Comparison of ENCODE assay signal across 17 mouse cellular contexts in the genomic region with DNA sequence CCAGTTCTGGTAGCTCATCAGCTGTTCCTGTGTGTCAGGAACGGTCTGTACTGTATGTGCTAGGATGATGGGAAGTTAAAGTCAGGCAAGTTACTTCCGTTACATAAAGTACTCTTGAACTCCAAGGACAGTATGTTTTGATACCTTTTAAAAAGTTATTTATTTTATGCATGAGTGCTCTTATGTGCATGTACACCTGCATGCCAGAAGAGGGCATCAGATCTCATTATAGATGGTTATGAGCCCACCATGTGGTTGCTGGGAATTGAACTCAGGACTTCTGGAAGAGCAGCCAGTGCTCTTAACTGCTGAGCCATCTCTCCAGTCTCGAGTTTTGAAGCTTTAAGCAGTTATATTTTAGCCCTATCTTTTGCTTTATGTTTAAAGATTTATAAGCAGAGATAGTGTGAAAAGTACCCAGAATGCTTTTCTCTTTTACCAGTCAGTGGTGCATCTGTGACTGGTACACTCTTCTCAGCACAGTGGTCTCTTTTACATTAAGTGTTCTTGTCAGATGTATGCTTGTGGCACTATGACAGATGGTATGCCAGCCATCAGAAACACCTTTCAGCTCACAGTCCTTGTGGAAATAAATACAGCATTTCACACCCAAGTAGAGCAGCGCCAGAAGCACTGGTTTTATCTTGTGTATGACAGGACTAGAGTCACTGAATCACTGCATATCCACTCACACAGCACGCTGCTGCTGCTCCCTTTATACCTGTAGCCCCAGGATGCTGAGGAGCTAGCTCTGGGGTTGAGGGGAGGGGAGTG. TPM values are rescaled to one million over a fixed set of nuclear protein-coding genes. Genes with fewer than 3 reads are reported as not detected.
A peak's percentile ranks its signal among the peaks of the same experiment; 100 is the strongest.
DNase-seq lines count a peak whose midpoint lies in the region; ATAC-seq and TF ChIP-seq lines count a peak whose summit lies in the region.
"Had no signal": no experiment of that assay in that cellular context is flagged by ENCODE, and none has a peak within 500 bp of the region (broad histone marks: within the 10 kb centered on the region; RNA-seq: fewer than 3 reads in every experiment).

No protein-coding gene starts in this region.

- no peak overlapping the region for H3K4me2 ChIP-seq in heart, embryonic 11.5 days
- no peak overlapping the region for H3K4me2 ChIP-seq in kidney, postnatal 0 days (ENCODE audit: low read length)
- no peak overlapping the region for H3K4me2 ChIP-seq in liver, embryonic 12.5 days
- H3K4me2 ChIP-seq: embryonic facial prominence, embryonic 15.5 days; hindbrain, embryonic 13.5 days; midbrain, embryonic 13.5 days had no signal

- no peak overlapping the region for H3K4me3 ChIP-seq in heart, embryonic 11.5 days (ENCODE audit: low read depth, low read length)
- H3K4me3 ChIP-seq in kidney, postnatal 0 days (replicated peaks; ENCODE audit: low read depth, low read length): no peak overlapping the region
- H3K4me3 ChIP-seq in kidney, adult 2 months (ENCODE audit: insufficient read depth, low read depth, low read length): no peak overlapping the region
- no peak overlapping the region for H3K4me3 ChIP-seq in MEL (ENCODE audit: control insufficient read depth in 1 of 2, insufficient read depth in 1 of 2, low read depth in 2 of 2, low read length in 2 of 2)
- no peak overlapping the region for H3K4me3 ChIP-seq in liver, embryonic 12.5 days
- H3K4me3 ChIP-seq: embryonic facial prominence, embryonic 15.5 days; hindbrain, embryonic 13.5 days; midbrain, embryonic 13.5 days had no signal

- no peak for TF ChIP-seq RAD21 in MEL (IDR thresholded peaks at IDR 0.05; ENCODE audit: low read depth, low read length)

- intact Hi-C loops in heart, postnatal 36 days (cut with DNase I): no loop called here

- no peaks in the 10 kb centered on the region for H3K9me3 ChIP-seq in heart, embryonic 11.5 days (replicated peaks; ENCODE audit: control insufficient read depth, low read length)
- H3K9me3 ChIP-seq in kidney, postnatal 0 days (replicated peaks; ENCODE audit: low read length): no peaks in the 10 kb centered on the region
- H3K9me3 ChIP-seq in MEL (replicated peaks; ENCODE audit: insufficient read depth, low read length): no peaks in the 10 kb centered on the region
- no peaks in the 10 kb centered on the region for H3K9me3 ChIP-seq in liver, embryonic 12.5 days (replicated peaks)
- H3K9me3 ChIP-seq: embryonic facial prominence, embryonic 15.5 days; hindbrain, embryonic 13.5 days; midbrain, embryonic 13.5 days had no signal

- peaks cover 77% of the 10 kb centered on the region for H3K36me3 ChIP-seq in heart, embryonic 11.5 days (ENCODE audit: control insufficient read depth, insufficient read depth, low read length)
- peaks cover 77% of the 10 kb centered on the region for H3K36me3 ChIP-seq in kidney, postnatal 0 days (ENCODE audit: insufficient read depth, low read length)
- peaks cover 11% of the 10 kb centered on the region for H3K36me3 ChIP-seq in kidney, adult 2 months (ENCODE audit: control insufficient read depth, insufficient read depth, low read length)
- H3K36me3 ChIP-seq in MEL (ENCODE audit: control insufficient read depth in 1 of 2, insufficient read depth in 2 of 2, low read length in 2 of 2): peaks cover 2 to 35% of the 10 kb centered on the region in 2 experiments; a peak in 3 of 4 replicates
- H3K36me3 ChIP-seq in liver, embryonic 12.5 days: peaks cover 100% of the 10 kb centered on the region

- peak overlapping the region; percentile 41; the same call in 1 of the 2 replicates for H3K27ac ChIP-seq in heart, embryonic 11.5 days (ENCODE audit: low read depth, low read length)
- H3K27ac ChIP-seq in kidney, postnatal 0 days: no peak overlapping the region
- no peak overlapping the region for H3K27ac ChIP-seq in kidney, adult 2 months (ENCODE audit: insufficient read depth, low read depth, low read length)
- no peak overlapping the region for H3K27ac ChIP-seq in MEL (ENCODE audit: control insufficient read depth, low read depth, low read length)
- H3K27ac ChIP-seq in liver, embryonic 12.5 days: peak overlapping the region; percentile 56
- H3K27ac ChIP-seq: embryonic facial prominence, embryonic 15.5 days; hindbrain, embryonic 13.5 days; macrophage; midbrain, embryonic 13.5 days had no signal

- no peak overlapping the region for H3K9ac ChIP-seq in heart, embryonic 11.5 days (ENCODE audit: low read depth, low read length)
- no peak overlapping the region for H3K9ac ChIP-seq in kidney, postnatal 0 days (ENCODE audit: low read depth, low read length)
- no peak overlapping the region for H3K9ac ChIP-seq in MEL (ENCODE audit: control insufficient read depth, low read depth, low read length, poor library complexity, severe bottlenecking)
- H3K9ac ChIP-seq in liver, embryonic 12.5 days: no peak overlapping the region
- H3K9ac ChIP-seq: embryonic facial prominence, embryonic 15.5 days; hindbrain, embryonic 13.5 days; midbrain, embryonic 13.5 days had no signal

- DNase-seq in heart, postnatal 36 days: no peak
- no peak for DNase-seq in kidney, postnatal 0 days (ENCODE audit: low spot score)
- DNase-seq in kidney, adult 2 months: no peak
- DNase-seq in MEL (ENCODE audit: low read depth, low spot score): peak; percentile 20
- no peak for DNase-seq in embryo, embryonic 10.5 days (ENCODE audit: low spot score)
- DNase-seq: adrenal gland, postnatal 10 days; cerebellum, adult 9-10 months; kidney, adult 11 months; kidney, postnatal 4 days; layer of hippocampus, postnatal 36 days; lung, adult 18-20 months had no signal

- no peak for TF ChIP-seq POLR2A in kidney, adult 2 months (IDR thresholded peaks at IDR 0.05; ENCODE audit: low read depth, low read length)
- no peak; a peak in 1 of 4 replicates for TF ChIP-seq POLR2A in MEL (IDR thresholded peaks at IDR 0.05; ENCODE audit: control insufficient read depth in 1 of 2, insufficient read depth in 1 of 2, low read depth in 1 of 2, low read length in 2 of 2, poor library complexity in 1 of 2)

- TF ChIP-seq CTCF in kidney, postnatal 0 days (IDR thresholded peaks at IDR 0.05; ENCODE audit: low read depth): peak; percentile 48
- no peak for TF ChIP-seq CTCF in kidney, adult 2 months (conservative IDR thresholded peaks at IDR 0.05; ENCODE audit: insufficient read depth, insufficient read length, low read depth, low read length)
- TF ChIP-seq CTCF in MEL (IDR thresholded peaks at IDR 0.05 in 2 of 3, conservative IDR thresholded peaks at IDR 0.05 in 1 of 3; ENCODE audit: control insufficient read depth in 1 of 3, insufficient read depth in 1 of 3, low read depth in 2 of 3, low read length in 3 of 3, poor library complexity in 1 of 3, severe bottlenecking in 1 of 3): peak in 2 of 3 experiments; percentile 21 to 36; a peak in 3 of 6 replicates

- no peak for TF ChIP-seq EP300 in MEL (IDR thresholded peaks at IDR 0.05; ENCODE audit: low read depth in 1 of 2, low read length in 2 of 2)

- no peaks in the 10 kb centered on the region for H3K27me3 ChIP-seq in heart, embryonic 11.5 days (ENCODE audit: control insufficient read depth, insufficient read depth, low read length)
- no peaks in the 10 kb centered on the region for H3K27me3 ChIP-seq in kidney, postnatal 0 days (ENCODE audit: insufficient read depth, low read length)
- H3K27me3 ChIP-seq in kidney, adult 2 months (replicated peaks; ENCODE audit: control insufficient read depth, insufficient read depth, low read length): no peaks in the 10 kb centered on the region
- H3K27me3 ChIP-seq in MEL (ENCODE audit: control insufficient read depth in 1 of 2, insufficient read depth in 2 of 2, low read length in 2 of 2): no peaks in the 10 kb centered on the region
- H3K27me3 ChIP-seq in liver, embryonic 12.5 days (replicated peaks): no peaks in the 10 kb centered on the region
- H3K27me3 ChIP-seq: embryonic facial prominence, embryonic 15.5 days; hindbrain, embryonic 13.5 days; midbrain, embryonic 13.5 days had no signal

- WGBS in heart, embryonic 11.5 days (ENCODE audit: insufficient replicate concordance): 70% methylated on average over 5 of the region's 5 CpGs
- 92% methylated on average over 5 of the region's 5 CpGs for WGBS in kidney, postnatal 0 days
- WGBS in kidney, adult 2 months: 68% methylated on average over 5 of the region's 5 CpGs
- 67% methylated on average over 5 of the region's 5 CpGs for WGBS in liver, embryonic 12.5 days (ENCODE audit: insufficient replicate concordance)

- H3K79me2 ChIP-seq in MEL (ENCODE audit: control insufficient read depth, insufficient read depth, low read length, poor library complexity): peaks cover 8% of the 10 kb centered on the region

- H3K4me1 ChIP-seq in heart, embryonic 11.5 days (ENCODE audit: control insufficient read depth, insufficient read depth, low read length): peaks cover 24% of the 10 kb centered on the region
- H3K4me1 ChIP-seq in kidney, postnatal 0 days (replicated peaks; ENCODE audit: insufficient read depth, low read length): 0 out of 2 replicates have a peak, but pooled peaks cover 1% of the 10 kb centered on the region
- no peaks in the 10 kb centered on the region; the same call in 1 of the 2 replicates for H3K4me1 ChIP-seq in kidney, adult 2 months (ENCODE audit: control insufficient read depth, insufficient read depth, low read length)
- H3K4me1 ChIP-seq in MEL (ENCODE audit: control insufficient read depth in 1 of 2, insufficient read depth in 2 of 2, low read length in 2 of 2): peaks cover 1 to 7% of the 10 kb centered on the region in 2 experiments; a peak in 3 of 4 replicates
- peaks cover 48% of the 10 kb centered on the region for H3K4me1 ChIP-seq in liver, embryonic 12.5 days

- ATAC-seq in heart, embryonic 11.5 days (replicated peaks; ENCODE audit: insufficient number of reproducible peaks, low FRiP score, low TSS enrichment): 0 out of 2 replicates have a peak, but pooled peaks have one; percentile 24
- no peak for ATAC-seq in kidney, postnatal 0 days (replicated peaks; ENCODE audit: low FRiP score, low read depth)
- ATAC-seq in liver, embryonic 12.5 days: no peak
- ATAC-seq: midbrain, embryonic 13.5 days had no signal

RNA-seq across cellular contexts. Expression of a gene that starts 6.8 kb away (rescaled TPM):
- 38.6 and 44.5 TPM in 2 replicates for polyA plus RNA-seq in heart, embryonic 11.5 days (2014; fragmentation: Nextera tagmentation; extraction: Ambion mirVana)
- total RNA-seq in heart, postnatal 36 days (2021): 1 to 10 TPM; 8.5 to 8.8 TPM
- 36.7 and 43.6 TPM in 2 replicates for polyA plus RNA-seq in kidney, postnatal 0 days (2015; fragmentation: Nextera tagmentation; extraction: Ambion mirVana)
- polyA plus RNA-seq in kidney, adult 2 months (2012; rRNA removed): 30.3 and 35.2 TPM in 2 replicates
- total RNA-seq in MEL (2012; rRNA removed): 31.1 and 36.4 TPM in 2 replicates
- polyA plus RNA-seq in MEL (2012; ENCODE audit: insufficient read depth in 1 of 2, insufficient read length in 2 of 2, low read depth in 1 of 2, low replicate concordance in 2 of 2, missing spikeins in 1 of 2): 10 to 100 TPM in 1 of 2 experiments, not detected in 1; 35.7 TPM
- polyA plus RNA-seq in liver, embryonic 12.5 days (2016; fragmentation: Nextera tagmentation; extraction: Ambion mirVana): 35.7 and 41.3 TPM in 2 replicates

RNA-seq across cellular contexts. Expression of a gene that starts 17.0 kb away (rescaled TPM):
- polyA plus RNA-seq in heart, embryonic 11.5 days (2014; fragmentation: Nextera tagmentation; extraction: Ambion mirVana): 434 and 456 TPM in 2 replicates
- total RNA-seq in heart, postnatal 36 days (2021): 100 to 1,000 TPM; 491 to 519 TPM
- polyA plus RNA-seq in kidney, postnatal 0 days (2015; fragmentation: Nextera tagmentation; extraction: Ambion mirVana): 355 and 383 TPM in 2 replicates
- polyA plus RNA-seq in kidney, adult 2 months (2012; rRNA removed): 140 and 166 TPM in 2 replicates
- total RNA-seq in MEL (2012; rRNA removed): 247 and 248 TPM in 2 replicates
- polyA plus RNA-seq in MEL (2012; ENCODE audit: insufficient read depth in 1 of 2, insufficient read length in 2 of 2, low read depth in 1 of 2, low replicate concordance in 2 of 2, missing spikeins in 1 of 2): 100 to 1,000 TPM in 1 of 2 experiments, 10 to 100 TPM in 1; 74.9 to 327 TPM
- 194 and 198 TPM in 2 replicates for polyA plus RNA-seq in liver, embryonic 12.5 days (2016; fragmentation: Nextera tagmentation; extraction: Ambion mirVana)

Comparison
In these comparisons a context has a peak if more than half of its experiments do, and no peak if none do; other contexts are left out.
1. H3K27ac ChIP-seq: peak in heart, embryonic 11.5 days (single experiment) and liver, embryonic 12.5 days (single experiment); none in kidney, postnatal 0 days (single experiment), kidney, adult 2 months (single experiment) and MEL (single experiment).